In the genomic region with DNA sequence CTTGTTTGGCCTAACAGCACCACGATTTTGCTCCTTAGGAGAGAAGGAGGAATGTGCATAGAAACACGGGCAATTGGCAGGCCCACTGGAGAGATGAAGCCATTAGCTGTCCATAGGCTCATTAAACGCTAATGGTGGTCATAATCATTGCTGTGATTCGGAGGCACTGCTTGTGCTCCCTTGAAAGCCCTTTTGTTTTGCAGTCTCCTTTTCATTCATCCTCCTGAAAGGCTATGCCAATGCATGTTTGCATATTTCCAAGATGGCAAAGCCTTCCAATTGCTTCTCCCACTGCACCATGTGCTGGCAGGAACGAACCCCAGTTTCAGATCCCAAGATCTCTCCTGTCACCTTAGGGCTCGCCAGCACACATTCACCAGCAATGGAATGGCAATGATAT, we compare ENCODE assay signal across 22 mouse cellular contexts.
"Had no signal": no experiment of that assay in that cellular context is flagged by ENCODE, and none has a peak within 500 bp of the region (broad histone marks: within the 10 kb centered on the region; RNA-seq: fewer than 3 reads in every experiment).

No protein-coding gene starts in this region.

- H3K27me3 ChIP-seq: kidney, embryonic 15.5 days; limb, embryonic 13.5 days; liver, embryonic 12.5 days; liver, embryonic 15.5 days; neural tube, embryonic 12.5 days; neural tube, embryonic 15.5 days had no signal

- H3K9ac ChIP-seq: kidney, embryonic 15.5 days; limb, embryonic 13.5 days; liver, embryonic 12.5 days; liver, embryonic 15.5 days; neural tube, embryonic 12.5 days; neural tube, embryonic 15.5 days had no signal

- H3K27ac ChIP-seq: kidney, embryonic 15.5 days; limb, embryonic 10.5 days; limb, embryonic 13.5 days; liver, embryonic 12.5 days; liver, embryonic 15.5 days; neural tube, embryonic 12.5 days; neural tube, embryonic 15.5 days; stomach, postnatal 0 days had no signal

- H3K9me3 ChIP-seq: kidney, embryonic 15.5 days; limb, embryonic 10.5 days; limb, embryonic 13.5 days; liver, embryonic 12.5 days; liver, embryonic 15.5 days; neural tube, embryonic 12.5 days; neural tube, embryonic 15.5 days had no signal

- H3K36me3 ChIP-seq: kidney, embryonic 15.5 days; limb, embryonic 10.5 days; limb, embryonic 13.5 days; liver, embryonic 12.5 days; liver, embryonic 15.5 days; neural tube, embryonic 12.5 days; neural tube, embryonic 15.5 days had no signal

- DNase-seq: kidney, postnatal 10 days; kidney, postnatal 36 days; liver; lung, adult 2 months; lung, postnatal 14 days; lung, postnatal 4 days; midbrain, embryonic 14.5 days; right cerebral cortex, adult 18-20 months; right cerebral cortex, postnatal 14 days; right cerebral cortex, postnatal 4 days; thymus, adult 2 months; thymus, postnatal 14 days; thymus, postnatal 4 days had no signal

- H3K4me1 ChIP-seq: kidney, embryonic 15.5 days; limb, embryonic 10.5 days; limb, embryonic 13.5 days; liver, embryonic 12.5 days; liver, embryonic 15.5 days; neural tube, embryonic 12.5 days; neural tube, embryonic 15.5 days had no signal

- H3K4me2 ChIP-seq: kidney, embryonic 15.5 days; limb, embryonic 13.5 days; liver, embryonic 12.5 days; liver, embryonic 15.5 days; midbrain, embryonic 11.5 days; neural tube, embryonic 12.5 days; neural tube, embryonic 15.5 days had no signal

- ATAC-seq: liver, embryonic 12.5 days had no signal

- H3K4me3 ChIP-seq: kidney, embryonic 15.5 days; limb, embryonic 10.5 days; limb, embryonic 13.5 days; liver, embryonic 12.5 days; liver, embryonic 15.5 days; neural tube, embryonic 12.5 days; neural tube, embryonic 15.5 days had no signal
